Mouse (Mus musculus): ENCODE measurements around the gene Rsu1.

Gene Rsu1

DNA sequence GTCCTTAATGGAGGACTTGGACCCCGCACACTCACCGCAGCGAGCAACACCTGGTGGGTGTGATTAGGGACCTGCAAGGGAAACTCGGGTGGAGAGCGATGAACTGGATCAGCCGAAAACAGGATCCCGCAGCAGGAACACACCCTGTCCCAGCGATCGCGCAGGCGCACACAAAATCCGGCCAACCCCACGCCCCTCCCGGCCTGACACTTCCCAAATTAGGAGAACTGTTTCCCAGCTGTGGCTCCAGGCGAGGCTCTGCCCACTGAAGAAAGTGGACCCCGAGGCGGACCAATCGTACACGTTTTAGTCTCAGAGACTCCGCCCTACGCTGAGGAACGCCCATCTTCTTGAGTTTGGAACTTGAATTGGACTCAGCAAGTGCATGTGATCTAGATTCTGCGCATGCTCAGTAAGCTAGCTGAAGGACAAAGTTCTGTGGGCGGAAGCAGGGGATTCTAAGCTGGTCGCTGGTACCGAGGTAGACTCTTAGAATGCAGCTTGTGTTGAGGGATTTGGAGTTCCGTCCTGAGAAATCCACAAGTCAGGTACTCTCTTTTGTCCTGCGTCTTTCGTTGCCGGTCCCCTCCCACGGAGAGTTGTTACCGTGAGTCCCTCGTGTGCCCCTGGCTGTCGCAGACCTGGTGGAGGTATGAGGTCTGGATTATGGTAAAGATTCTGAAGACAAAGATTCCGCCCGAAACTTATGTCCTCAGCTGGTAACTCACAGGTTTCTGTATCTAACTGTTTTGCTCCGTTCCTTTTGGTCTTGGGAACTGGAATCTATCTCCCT is at the start of gene Rsu1:
Gene Rsu1 (minus strand): TSS at position 251 of the 793 bp plus-strand sequence.
- DNase-seq (ENCODE audit: low spot score in 2 of 2), result peak; percentile 96 to 98

DNA sequence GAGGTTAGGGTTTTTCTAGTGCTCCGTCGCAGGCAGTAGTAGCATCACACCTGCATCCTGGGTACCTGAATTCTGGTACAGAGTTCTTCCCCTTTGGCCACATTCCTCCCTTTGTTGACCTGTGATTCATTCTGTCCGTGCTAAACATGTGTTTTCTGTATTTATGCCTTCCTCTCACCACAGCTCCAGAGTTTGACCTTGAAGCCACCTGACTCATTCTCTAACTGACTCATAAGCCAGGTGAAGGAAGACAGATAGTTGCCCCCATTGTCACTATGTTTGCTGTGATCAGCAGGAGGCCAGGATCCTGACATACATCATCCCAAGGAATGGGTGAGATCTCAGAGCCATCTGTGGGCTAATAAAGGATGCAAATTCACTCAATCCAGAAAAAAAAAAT is 32.2 kb upstream of the Rsu1 start:
- no peak for DNase-seq (ENCODE audit: low spot score in 2 of 2)

DNA sequence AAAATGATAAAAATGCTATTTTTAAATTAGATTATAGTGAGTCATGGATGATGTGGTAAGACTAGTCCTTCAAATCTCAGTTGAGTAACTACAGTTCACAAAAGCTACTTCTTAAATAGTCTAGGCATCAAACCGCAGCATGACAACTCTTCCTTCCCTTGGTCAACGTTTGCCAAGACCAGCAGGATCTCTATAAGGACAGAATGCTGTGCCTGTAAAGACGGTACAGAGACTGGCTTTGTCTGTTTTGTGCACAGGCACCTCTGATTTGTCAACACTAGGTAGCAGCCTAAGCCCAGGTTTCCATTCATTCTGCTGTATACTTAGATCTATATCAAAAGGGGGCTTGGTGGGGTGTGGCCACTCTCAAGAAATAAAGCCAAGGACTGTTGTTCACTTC is 27.8 kb upstream of the Rsu1 start:
- DNase-seq (ENCODE audit: low spot score in 2 of 2), result no peak

- DNase-seq (ENCODE audit: low spot score in 2 of 2), result no peak
These were observed 26.5 kb upstream of the Rsu1 start for GRCm38 (mm10) chr2:13297733-13298132.

DNA sequence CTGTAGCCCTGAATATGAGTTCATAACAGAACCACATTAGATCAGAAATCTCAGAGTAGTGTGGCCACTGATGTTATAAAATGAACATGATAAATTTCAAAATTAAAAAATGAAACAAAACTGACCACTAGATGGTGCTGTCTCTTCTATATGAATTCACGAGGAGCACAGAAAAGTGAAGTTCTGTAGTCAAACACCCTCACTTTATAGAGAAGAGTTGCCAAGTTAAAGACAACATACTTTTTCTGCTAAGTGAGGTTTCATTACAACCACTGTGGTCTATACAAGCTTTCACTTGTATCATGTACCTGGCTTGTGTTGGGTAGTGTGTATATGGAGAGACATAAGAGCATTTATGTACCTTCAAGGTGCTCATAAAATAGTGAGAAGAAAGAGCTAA is 19.4 kb upstream of the Rsu1 start:
- DNase-seq (ENCODE audit: low spot score in 2 of 2), result no peak

DNA sequence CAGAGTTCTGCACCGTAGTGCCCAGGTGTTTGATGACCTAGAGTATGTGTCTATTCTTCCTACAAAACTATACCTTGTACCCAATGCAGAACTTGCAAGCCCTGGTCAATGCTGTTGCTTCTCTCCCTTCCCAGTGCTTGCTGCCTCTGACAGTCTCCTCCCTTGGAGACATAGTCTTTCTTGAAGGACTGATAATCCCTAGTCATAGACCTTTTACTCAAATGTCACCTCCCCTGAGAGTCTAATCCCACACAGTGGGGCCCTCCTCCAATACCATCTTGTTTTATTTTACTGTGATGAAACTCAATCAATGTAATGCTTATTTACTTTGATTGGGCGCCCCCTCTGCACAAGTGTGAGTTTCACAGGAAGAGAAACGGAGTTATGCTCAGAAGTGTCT is 18.9 kb upstream of the Rsu1 start:
- DNase-seq (ENCODE audit: low spot score in 2 of 2), result no peak

DNA sequence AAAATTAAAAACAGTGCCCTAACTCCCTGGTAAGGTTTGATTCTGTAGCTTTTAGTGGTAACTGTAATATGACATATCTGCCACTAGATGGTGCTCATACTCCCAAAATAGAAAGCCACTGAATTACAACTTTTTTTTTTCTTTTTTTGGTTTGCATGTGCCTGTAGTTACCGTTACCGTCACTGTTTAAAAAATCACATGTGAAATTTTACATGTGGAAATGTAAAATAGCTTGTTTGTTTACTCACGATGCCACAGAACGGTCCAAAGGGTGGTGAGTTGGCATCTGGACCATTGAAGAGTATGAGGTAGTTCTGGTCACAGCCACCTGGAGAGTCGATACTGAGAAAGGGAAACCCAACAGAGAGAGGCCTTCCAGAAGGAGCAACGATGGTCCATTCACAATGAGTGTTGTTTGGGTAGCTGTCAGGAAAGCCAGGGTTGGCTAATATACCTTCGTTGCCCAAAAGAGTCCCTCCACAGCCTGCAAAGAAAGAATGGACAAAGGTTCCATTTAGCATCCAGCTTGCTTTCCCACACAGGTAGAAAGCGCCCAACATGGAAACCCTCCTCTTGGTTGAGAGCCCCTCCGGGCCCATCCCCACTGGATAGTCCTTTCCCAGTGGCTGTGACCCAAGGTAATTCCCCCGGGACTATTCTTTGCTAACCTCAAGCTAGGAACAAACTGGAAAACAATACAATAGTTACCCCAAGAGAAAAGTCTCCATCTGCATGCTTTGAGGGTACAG is 7.1 kb upstream of the Rsu1 start:
- no peak for DNase-seq (ENCODE audit: low spot score in 2 of 2)

DNA sequence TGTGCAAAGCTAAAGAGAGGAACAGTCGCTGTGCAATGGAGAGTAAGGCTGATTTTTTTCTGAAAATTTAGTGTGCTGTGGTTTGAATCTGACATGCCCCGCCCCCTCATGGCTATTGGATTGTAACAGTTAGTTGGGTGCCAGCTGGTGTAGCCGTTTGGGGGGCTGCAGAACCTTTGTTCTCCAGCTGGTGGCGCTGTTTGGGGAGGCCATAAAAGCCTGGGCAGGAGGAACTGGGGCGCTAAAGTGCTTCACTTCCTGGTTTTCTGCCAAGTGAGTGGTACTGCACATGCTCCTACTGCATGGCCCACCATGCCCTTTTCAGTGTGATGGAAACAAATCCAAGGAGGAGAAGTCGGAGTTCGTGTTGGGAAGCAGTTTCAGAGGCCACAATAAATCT is 4.7 kb upstream of the Rsu1 start:
- no peak for DNase-seq (ENCODE audit: low spot score in 2 of 2)

GRCm38 (mm10) chr2:13270736-13271135 is 479 bp downstream of the Rsu1 start:
- DNase-seq (ENCODE audit: low spot score in 2 of 2), result no peak

- DNase-seq (ENCODE audit: low spot score in 2 of 2), result no peak
These were observed 2.4 kb downstream of the Rsu1 start for GRCm38 (mm10) chr2:13268681-13269293.

DNA sequence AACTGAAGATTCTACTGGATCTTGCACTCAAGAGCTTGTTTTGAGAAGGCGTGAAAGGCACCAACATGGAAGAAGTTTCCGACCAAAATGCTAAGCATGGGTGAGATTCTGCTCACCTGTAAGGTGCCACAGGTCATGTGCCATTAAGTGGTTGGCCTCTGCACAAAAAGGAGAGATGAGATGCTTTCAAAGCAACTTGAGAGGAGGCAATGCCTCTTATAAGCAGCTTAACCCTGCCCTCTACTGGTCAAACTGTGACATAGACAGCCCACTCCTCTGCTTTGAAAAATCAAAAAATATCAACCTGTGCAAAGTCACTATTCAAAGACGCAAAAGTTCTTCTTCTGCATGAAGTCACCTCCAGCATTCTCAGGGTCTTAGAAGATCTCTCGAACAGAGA is 6.3 kb downstream of the Rsu1 start:
- DNase-seq (ENCODE audit: low spot score in 2 of 2), result no peak

DNA sequence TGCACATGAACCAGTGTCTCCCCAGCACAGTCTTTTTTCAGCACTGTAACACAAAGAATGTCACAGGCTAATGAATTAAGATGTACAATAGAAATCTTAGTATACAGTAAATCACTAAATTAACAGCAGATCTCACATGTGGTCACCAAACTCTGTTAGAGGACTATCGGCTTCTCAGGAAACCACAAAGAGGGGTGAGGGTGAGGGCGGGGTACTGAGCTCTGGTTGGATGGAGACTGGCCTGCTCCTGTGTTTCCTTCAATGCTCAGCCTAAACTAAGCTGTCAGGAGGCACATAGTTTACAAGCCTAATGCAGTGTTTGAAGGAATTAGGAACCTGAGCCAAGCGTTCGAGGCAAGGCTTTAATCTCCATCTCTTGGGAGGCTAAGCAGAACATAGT is 8.1 kb downstream of the Rsu1 start:
- DNase-seq (ENCODE audit: low spot score in 2 of 2), result no peak

- DNase-seq (ENCODE audit: low spot score in 2 of 2), result no peak
These were observed 12.6 kb downstream of the Rsu1 start for GRCm38 (mm10) chr2:13258606-13259005.

DNA sequence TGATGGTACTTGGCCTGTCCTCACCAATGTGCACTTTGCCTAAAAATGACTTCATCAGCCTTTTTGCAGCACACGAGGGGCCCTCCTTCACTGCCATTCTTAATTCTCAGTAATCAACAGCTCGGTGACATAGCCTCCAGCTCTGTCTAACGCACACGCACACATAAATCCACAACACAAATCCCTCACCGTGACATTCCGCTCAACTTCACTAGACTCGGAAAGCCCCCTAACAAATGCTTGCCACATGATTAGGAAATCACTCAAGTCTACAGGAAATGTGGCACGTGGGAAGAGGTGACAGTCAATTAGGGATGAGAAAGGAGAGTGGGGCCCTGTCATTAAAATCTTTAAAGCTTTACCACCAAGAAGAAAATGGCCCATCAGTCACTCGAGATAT is 30.5 kb downstream of the Rsu1 start:
- no peak for DNase-seq (ENCODE audit: low spot score in 2 of 2)

- peak in 1 of 2 experiments; percentile 34 for DNase-seq (ENCODE audit: low spot score in 2 of 2)
These were observed 33.9 kb downstream of the Rsu1 start for GRCm38 (mm10) chr2:13237140-13237901.

DNA sequence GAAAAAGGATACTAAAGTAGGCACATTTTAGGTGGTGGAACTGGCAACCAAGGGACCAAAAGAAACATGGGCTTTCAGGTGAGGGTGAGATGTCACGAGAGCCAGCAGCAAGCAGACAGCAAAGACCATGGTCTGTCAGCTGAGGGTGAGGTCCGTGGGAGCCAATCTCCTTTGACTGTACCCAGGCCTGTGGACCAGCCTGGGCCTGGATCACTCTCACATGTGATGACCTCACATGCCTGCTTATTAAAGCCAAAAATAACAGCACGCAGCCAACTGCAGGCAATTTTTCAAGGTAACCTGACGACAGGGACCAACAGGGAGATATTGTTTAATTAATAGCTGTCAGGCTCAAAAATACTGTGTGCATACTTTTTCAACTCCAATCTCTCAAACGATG is 35.5 kb downstream of the Rsu1 start:
- no peak for DNase-seq (ENCODE audit: low spot score in 2 of 2)

- DNase-seq (ENCODE audit: low spot score in 2 of 2), result no peak
These were observed 36.4 kb downstream of the Rsu1 start for GRCm38 (mm10) chr2:13234796-13235195.

DNA sequence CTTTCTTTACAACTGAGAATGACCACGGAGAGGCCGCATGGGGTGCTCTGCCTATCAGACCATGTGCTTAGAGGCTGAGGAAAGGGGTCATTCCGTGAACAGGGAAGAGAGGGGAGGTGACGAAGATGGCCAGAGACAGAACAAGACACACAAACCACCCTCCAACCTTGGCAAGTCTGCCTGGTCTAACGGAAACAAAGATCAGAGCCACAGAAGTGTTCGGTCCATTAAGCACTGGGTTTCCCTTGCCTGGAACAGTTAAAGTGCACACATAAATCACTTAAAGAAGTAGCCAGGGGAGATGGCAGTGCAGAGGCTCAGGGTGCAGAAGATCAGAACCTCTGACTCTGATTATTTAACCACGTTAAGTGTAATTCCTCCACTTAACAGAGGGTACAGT is 37.3 kb downstream of the Rsu1 start:
- no peak for DNase-seq (ENCODE audit: low spot score in 2 of 2)

DNA sequence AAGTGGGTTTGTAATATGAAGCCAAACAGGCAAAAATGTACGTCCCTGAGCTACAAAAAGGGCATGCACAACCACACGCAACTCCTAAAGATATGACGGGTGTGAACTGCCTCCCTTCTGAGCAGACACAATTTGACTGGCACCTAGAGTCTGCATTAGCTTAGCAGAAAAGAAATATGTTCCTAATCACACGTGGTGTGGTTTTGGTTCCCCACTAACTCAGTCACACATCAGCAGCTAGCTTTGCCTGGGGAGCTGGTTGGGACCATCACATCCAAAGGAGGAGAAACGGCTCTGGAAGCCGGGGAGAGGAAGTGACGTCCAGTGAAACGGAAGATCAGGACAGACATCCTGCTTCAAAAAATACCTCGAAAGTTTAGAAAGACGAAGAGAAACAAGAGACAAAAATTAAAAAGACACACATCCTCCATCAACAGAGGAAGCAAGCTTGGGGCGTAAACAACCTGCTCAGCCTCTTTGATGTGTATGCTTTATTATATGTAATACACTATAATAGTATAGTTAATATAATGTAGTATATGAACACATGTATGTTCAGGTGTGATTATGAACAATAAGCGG is 37.9 kb downstream of the Rsu1 start:
- no peak for DNase-seq (ENCODE audit: low spot score in 2 of 2)

DNA sequence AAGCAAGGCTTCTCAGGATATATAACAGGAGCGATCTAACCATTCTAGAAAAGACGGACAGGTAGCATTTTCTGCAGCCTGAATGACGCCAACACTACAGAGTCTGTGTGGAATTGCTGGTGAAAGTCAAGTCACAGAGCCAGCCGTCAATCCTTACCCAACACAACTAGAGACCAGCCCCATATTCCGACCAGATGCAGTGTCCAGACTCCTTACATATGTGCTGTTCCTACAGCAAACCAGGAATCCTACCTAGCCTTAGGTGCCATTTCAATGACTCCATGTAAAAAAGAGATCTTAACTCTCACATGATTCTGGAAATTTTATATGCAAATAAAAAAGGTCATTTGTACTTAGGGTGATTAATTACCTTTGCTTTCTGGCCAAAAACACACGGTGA is 38.9 kb downstream of the Rsu1 start:
- DNase-seq (ENCODE audit: low spot score in 2 of 2), result no peak

DNA sequence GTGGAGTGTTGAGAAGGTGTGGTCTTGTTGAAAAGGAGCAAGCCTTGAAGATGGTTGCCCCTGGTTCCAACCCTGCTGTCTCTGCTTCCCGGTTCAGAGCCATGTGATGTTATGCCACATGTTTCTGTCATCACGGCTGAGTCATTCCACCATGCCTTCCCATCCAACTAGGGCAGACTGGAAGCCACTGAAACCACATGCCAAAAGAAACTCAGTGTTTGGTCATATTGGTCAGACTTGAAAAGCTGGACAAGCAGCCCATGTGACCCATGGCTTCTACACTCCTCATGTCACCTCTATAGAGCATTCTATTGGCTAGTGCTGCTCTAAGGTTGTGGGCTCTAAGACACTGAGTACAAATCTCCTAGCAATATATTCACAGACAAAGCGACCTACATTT is 41.5 kb downstream of the Rsu1 start:
- DNase-seq (ENCODE audit: low spot score in 2 of 2), result no peak

GRCm38 (mm10) chr2:13226031-13226430 is 45.2 kb downstream of the Rsu1 start:
- DNase-seq (ENCODE audit: low spot score in 2 of 2), result no peak
